Mouse (Mus musculus) limb, embryonic 12.5 days (tissue): ENCODE results near the gene Hoxd12. TPM values are rescaled to one million over a fixed set of nuclear protein-coding genes. Genes with fewer than 3 reads are reported as not detected.

Experiments used
- ATAC-seq: fragments of 200-750 bp; cut with Nextera tagmentation; 2 replicates; pipeline ENCODE4 v1.8.0; 2017; ENCODE audit warnings: low read depth, moderate TSS enrichment; ENCODE audit not compliant: insufficient number of reproducible peaks, insufficient read depth, low FRiP score, low TSS enrichment
- H3K27ac ChIP-seq: fragments of 300-500 bp; sonication (generic); 2 replicates; pipeline ENCODE4 v1.5.1; 2016; ENCODE audit warnings: mild to moderate bottlenecking, moderate library complexity
- H3K27me3 ChIP-seq: fragments of 300-500 bp; sonication (generic); 2 replicates; pipeline ENCODE4 v1.6.1; 2016; ENCODE audit warnings: mild to moderate bottlenecking, moderate library complexity
- H3K36me3 ChIP-seq: fragments of 300-500 bp; sonication (generic); 2 replicates; pipeline ENCODE4 v1.6.1; 2016; ENCODE audit warnings: mild to moderate bottlenecking, moderate library complexity
- H3K4me1 ChIP-seq: fragments of 300-500 bp; sonication (generic); replicated peaks from 2 replicates; pipeline ENCODE4 v1.6.1; 2016
- H3K4me2 ChIP-seq: fragments of 300-500 bp; sonication (generic); 2 replicates; pipeline ENCODE4 v1.6.1; 2016; ENCODE audit warnings: mild to moderate bottlenecking, moderate library complexity
- H3K4me3 ChIP-seq: fragments of 300-500 bp; sonication (generic); replicated peaks from 2 replicates; pipeline ENCODE4 v1.5.1; 2016; ENCODE audit warnings: mild to moderate bottlenecking
- H3K9ac ChIP-seq: fragments of 300-500 bp; sonication (generic); replicated peaks from 2 replicates; pipeline ENCODE4 v1.6.1; 2016; ENCODE audit warnings: mild to moderate bottlenecking, moderate library complexity
- H3K9me3 ChIP-seq: fragments of 300-500 bp; sonication (generic); 2 replicates; pipeline ENCODE4 v1.6.1; 2016; ENCODE audit warnings: mild to moderate bottlenecking, moderate library complexity
- WGBS: fragments of 180-500 bp; shearing (Covaris S2); methylation state at CpG from one replicate; pipeline ENCODE4 v1.1.7; 2016; 5-methylcytosine and 5-hydroxymethylcytosine counted together
- polyA plus RNA-seq: library from polyadenylated mRNA; unstranded; fragments of >200 nt; fragmentation: Nextera tagmentation; extraction: Ambion mirVana; gene quantifications from 2 replicates; pipeline ENCODE4 v1.2.1, GENCODE M21; 2016

Gene Hoxd12
- polyA plus RNA-seq, 1 experiment from 2014 or later: 130 TPM

DNA sequence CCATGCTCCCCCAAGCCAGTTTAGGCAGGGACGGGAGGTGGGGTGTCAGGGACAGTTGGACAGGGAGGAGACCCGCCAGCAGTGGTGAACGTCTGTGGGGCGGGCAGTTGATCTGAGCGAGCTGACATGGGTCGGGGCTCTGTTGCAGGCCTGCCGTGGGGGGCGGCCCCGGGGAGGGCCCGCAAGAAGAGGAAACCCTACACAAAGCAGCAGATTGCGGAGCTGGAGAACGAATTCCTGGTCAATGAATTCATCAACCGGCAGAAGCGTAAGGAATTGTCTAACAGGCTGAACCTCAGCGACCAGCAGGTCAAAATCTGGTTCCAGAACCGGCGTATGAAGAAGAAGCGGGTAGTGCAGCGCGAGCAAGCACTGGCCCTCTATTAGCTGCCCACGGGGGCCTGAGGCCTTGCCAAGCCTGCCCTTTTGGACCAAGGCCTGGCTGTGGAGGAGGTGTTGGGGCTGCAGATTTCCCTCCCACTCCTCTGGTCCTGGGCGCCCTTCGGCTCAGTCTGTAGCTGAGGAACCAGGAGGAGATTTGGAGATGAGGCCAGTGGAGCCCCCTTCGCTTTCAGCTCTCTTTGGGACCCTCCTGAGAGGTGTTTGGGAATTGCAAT, 961 bp downstream of the Hoxd12 start:
- peak overlapping the region; percentile 90 for H3K4me3 ChIP-seq
- peak overlapping the region; percentile 99 for H3K9ac ChIP-seq
- peak overlapping the region; percentile 74 for H3K4me2 ChIP-seq
- H3K27ac ChIP-seq: peak overlapping the region; percentile 99
- H3K27me3 ChIP-seq: peaks cover 62% of the 10 kb centered on the region
- H3K36me3 ChIP-seq: no peaks in the 10 kb centered on the region
- peaks cover 42% of the 10 kb centered on the region for H3K4me1 ChIP-seq
- H3K9me3 ChIP-seq: no peaks in the 10 kb centered on the region
- WGBS: 5% methylated on average over 24 of the region's 24 CpGs
- ATAC-seq: no peak

DNA sequence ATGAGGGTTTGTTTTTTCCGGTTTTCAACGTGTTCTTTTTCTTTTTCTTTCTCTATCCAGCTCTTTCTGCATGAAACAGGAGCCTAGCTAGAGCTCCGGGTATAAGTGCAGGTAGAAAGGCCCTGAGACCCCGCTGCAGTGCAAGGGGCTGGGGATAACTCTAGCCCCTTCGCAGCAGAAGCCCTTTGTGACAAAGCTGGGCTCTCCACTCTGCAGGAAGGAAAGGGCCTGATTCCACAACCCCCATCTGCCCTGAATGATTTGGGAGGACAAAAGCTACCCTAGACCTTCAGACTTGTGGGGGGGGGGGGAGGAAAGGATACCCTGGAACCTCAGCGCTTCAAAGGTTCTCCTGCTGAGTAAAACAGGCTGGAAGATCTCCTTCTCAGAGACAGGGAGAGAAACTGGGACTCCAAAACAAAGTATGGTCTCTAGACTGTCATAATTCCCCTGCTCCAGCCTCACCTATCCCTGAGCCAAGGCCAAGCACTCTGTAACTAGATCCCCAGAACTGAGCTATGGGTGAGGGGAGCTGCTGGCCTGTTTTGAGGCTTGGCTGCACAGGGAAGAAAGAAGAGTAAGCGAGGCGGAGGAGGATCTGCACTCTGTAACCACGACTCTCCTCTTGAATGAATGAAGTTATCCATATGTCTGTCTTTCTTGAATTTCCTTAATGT, 1.7 kb downstream of the Hoxd12 start:
- Histone ChIP-seq H3K27me3 (peaks cover 68% of the 10 kb centered on the region), H3K4me2 (peak overlapping the region; percentile 74), H3K27ac (peak overlapping the region; percentile 99), H3K9me3 (no peaks in the 10 kb centered on the region), H3K4me3 (peak overlapping the region; percentile 90), H3K9ac (peak overlapping the region; percentile 99), H3K4me1 (peaks cover 42% of the 10 kb centered on the region), H3K36me3 (no peaks in the 10 kb centered on the region)
- 8% methylated on average over 9 of the region's 9 CpGs for WGBS
- no peak for ATAC-seq

DNA sequence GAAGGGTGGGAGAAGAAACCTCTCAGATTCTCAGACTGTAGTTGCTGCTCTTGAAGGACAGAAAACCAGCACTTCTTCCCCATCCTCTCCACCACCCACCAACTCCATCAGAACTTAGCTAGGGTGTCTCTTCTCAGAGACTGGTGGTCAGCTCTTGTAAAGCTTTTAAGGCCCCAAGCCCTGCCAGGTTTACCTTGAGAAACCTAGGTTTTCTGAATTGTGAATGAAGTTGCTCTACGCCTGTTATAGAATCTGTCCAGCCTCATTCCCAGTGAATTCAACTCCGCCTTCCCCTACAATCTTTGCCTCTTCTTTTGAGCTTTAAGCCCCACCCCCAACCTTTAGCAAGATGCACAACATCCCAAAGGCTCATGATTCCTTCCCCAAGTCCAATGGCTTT, 2.3 kb downstream of the Hoxd12 start:
- Histone ChIP-seq H3K27ac (peak overlapping the region; percentile 99), H3K9ac (peak overlapping the region; percentile 99), H3K36me3 (no peaks in the 10 kb centered on the region), H3K9me3 (no peaks in the 10 kb centered on the region), H3K27me3 (peaks cover 72% of the 10 kb centered on the region), H3K4me1 (peaks cover 47% of the 10 kb centered on the region), H3K4me3 (peak overlapping the region; percentile 90), H3K4me2 (peak overlapping the region; percentile 74)
- 16% methylated on average over 2 of the region's 2 CpGs for WGBS
- ATAC-seq: no peak

DNA sequence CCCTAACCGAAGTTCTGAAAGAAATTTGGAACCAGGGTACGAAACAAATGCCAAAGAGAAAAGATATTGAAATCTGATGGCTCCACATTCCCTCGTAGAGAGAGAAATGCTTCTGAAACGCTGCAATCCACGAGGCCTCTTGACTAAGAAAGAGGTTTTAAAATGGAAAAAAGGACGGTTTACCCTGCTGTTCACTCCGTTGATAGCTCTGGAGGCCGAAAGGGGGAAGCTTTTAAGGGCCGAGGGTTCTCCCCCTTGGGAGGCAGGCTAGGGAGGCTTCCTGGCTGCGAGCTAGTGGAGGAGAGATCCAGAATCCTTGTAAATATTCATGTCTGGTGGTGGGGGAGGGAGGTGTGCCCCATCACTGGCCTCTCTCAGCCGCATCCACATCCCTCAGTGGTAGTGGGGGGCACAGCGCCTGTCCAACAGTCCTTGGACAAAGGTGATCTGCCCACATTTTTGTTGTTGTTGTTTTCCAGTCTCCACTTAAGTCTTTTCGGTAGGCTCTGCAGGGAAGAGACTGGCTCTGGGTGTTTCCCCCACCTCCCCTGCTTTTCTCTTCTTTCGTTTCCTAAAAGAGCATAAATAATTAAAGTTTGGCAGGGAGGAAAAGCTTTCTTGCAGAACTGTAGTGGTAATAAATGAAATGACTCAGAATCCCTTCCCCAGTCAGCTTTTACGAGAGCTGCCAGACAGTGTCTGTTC, 4.2 kb downstream of the Hoxd12 start, which contains the start of gene Hoxd11:
Hoxd11 (plus strand) TSS at position 667 of the 705 bp plus-strand sequence.
- peaks cover under 1% of the 10 kb centered on the region; the same call in 1 of the 2 replicates for H3K36me3 ChIP-seq
- WGBS: 2% methylated on average over 15 of the region's 15 CpGs
- H3K4me1 ChIP-seq: peaks cover 53% of the 10 kb centered on the region
- ATAC-seq: no peak
- peak within 1 kb of the TSS; percentile 90 for H3K4me3 ChIP-seq
- peak within 1 kb of the TSS; percentile 98 for H3K27ac ChIP-seq
- H3K9me3 ChIP-seq: no peaks in the 10 kb centered on the region
- peak within 1 kb of the TSS; percentile 99 for H3K9ac ChIP-seq
- H3K4me2 ChIP-seq: peak within 1 kb of the TSS; percentile 74
- peaks cover 72% of the 10 kb centered on the region for H3K27me3 ChIP-seq

DNA sequence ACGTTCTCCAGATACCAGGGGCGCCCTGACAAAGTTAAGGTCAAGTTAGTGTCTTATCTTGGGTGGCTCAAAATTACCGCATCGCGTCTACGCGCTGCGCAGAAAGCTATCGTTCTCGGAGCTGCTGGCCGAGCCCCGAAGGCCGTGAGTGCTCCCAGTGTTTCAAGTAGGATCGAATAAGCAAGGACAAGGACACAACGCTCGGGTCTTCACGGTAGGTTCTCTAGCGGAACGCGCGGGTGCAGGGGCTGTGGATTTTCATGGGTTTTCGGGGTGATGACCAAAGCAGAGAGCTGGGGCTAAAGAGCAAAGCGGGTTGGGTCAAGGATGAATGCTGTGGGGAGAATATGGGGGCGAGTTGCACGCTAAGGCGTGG, 4.8 kb downstream of the Hoxd12 start:
- ATAC-seq: no peak
- Histone ChIP-seq H3K9me3 (no peaks in the 10 kb centered on the region), H3K9ac (peak overlapping the region; percentile 99), H3K4me1 (peaks cover 48% of the 10 kb centered on the region), H3K4me2 (peak overlapping the region; percentile 74), H3K36me3 (peaks cover 3% of the 10 kb centered on the region; the same call in 1 of the 2 replicates), H3K27me3 (peaks cover 68% of the 10 kb centered on the region), H3K4me3 (peak overlapping the region; percentile 90), H3K27ac (peak overlapping the region; percentile 98)
- under 1% methylated on average over 26 of the region's 26 CpGs for WGBS

DNA sequence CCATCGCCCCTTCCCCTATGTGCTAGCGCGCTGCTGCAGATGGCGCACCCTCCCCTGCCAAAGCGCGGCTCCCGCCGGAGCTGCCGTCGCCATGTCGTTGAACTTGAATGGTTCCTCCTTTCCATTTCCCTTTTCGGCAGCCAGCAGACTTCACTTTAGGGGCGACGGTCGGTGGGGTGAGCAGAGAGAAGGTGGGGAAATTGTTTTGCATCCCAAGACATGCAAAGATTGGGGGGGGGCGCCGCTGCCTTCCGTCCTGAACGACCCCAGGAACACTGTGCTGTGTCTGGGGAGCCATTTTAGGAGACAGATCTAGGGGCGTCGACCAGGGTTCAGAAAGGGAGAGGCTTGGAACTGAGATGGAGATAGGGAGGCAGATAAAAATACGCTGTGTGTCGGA, 5.2 kb downstream of the Hoxd12 start:
- 1% methylated on average over 23 of the region's 23 CpGs for WGBS
- Histone ChIP-seq H3K4me2 (peak overlapping the region; percentile 74), H3K9ac (peak overlapping the region; percentile 99), H3K4me3 (peak overlapping the region; percentile 90), H3K9me3 (no peaks in the 10 kb centered on the region), H3K27ac (peak overlapping the region; percentile 98), H3K27me3 (peaks cover 64% of the 10 kb centered on the region), H3K36me3 (peaks cover 3% of the 10 kb centered on the region; the same call in 1 of the 2 replicates), H3K4me1 (peaks cover 48% of the 10 kb centered on the region)
- no peak for ATAC-seq

DNA sequence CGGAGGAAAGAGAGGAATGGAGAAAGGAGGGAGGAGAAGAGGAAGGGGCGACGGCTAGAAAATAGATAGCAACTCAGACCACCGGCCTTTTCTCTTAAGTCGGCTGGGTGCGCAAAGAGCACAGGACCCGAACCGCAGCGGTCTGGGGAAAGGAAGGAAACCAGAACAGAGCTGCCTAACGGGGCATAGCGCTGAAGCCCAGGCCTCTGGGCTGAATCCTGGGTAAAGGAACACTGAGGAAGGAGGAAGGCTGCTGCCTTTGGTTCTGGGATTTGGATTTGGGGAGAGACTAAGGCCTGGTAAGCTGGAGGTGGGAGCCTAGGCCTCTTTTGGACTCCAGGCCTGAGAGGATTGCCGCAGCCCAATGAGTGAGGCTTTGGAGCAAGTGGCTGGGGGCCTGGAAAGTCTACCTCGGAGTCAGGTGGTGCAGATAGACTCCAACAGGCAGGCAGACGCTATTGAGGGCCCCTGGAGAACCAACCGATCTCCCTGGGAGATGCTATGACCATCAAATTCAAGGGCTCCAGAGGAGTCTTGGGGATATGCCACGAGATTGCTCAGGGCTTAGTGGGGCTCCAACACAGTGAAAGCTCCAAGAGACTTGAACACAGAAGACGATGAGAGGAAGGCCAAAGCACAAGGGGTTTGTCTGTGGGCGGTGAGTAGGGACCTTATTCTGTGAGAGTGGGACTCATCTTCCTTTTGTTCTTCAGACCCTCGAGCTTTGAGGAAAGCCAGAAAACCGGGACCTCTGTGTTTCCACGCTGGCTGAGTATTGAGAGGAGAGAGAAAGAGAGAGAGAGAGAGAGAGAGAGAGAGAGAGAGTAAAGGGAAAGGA, 6.0 kb downstream of the Hoxd12 start:
- peaks cover 59% of the 10 kb centered on the region for H3K27me3 ChIP-seq
- H3K4me1 ChIP-seq: peaks cover 40% of the 10 kb centered on the region
- H3K4me2 ChIP-seq: peak overlapping the region; percentile 74
- H3K36me3 ChIP-seq: peaks cover 3% of the 10 kb centered on the region; the same call in 1 of the 2 replicates
- peak overlapping the region; percentile 99 for H3K9ac ChIP-seq
- H3K4me3 ChIP-seq: peak overlapping the region; percentile 90
- H3K9me3 ChIP-seq: no peaks in the 10 kb centered on the region
- no peak for ATAC-seq
- 2% methylated on average over 21 of the region's 21 CpGs for WGBS
- peak overlapping the region; percentile 98 for H3K27ac ChIP-seq

DNA sequence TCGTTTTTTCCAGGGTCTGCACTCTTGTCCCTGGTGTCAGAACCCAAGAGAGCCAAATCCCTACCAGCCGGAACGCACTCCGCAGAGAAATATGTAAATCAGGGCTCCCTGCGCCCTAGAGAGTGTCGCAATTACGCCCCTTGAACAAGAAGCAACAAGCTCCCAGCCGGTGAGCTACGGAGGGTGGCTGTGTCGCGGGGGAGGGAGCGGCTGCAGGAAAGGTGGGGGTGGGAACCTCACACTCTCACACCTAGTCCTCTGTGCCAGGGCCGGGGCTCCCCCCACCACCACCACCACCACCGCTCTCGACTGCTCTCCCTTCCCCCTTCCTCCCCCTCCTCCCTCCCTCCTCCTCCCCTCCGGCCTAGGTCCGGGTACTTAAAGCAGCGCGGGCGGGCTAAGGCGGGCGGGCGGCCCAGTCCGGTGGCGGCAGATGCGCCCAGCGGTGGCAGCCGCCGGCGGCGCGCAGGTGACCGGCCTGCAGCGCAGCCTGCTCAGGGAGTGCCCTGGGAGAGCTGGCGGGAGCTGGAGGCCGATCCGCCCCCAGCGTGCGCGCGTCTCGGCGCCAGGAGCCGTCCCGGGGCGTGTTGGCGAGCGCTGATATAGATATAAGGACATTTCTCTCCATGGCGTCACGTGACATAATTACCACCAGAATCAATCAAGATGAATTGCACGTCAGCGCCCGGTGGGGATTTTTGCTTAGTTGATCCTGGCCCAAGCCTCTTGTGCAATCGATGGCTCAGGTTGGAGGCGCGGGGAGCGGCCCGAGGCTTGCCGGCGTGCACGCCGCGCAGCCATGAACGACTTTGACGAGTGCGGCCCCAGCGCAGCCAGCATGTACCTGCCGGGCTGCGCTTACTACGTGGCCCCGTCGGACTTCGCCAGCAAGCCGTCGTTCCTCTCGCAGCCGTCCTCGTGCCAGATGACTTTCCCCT, 7.0 kb downstream of the Hoxd12 start:
- WGBS: under 1% methylated on average over 74 of the region's 78 CpGs
- Histone ChIP-seq H3K9me3 (no peaks in the 10 kb centered on the region), H3K4me3 (peak overlapping the region; percentile 90), H3K27me3 (peaks cover 48% of the 10 kb centered on the region), H3K4me1 (peaks cover 33% of the 10 kb centered on the region; the same call in 1 of the 2 replicates), H3K9ac (peak overlapping the region; percentile 99), H3K4me2 (peak overlapping the region; percentile 74), H3K27ac (peak overlapping the region; percentile 98), H3K36me3 (peaks cover 3% of the 10 kb centered on the region; the same call in 1 of the 2 replicates)
- peak; percentile 56 for ATAC-seq

DNA sequence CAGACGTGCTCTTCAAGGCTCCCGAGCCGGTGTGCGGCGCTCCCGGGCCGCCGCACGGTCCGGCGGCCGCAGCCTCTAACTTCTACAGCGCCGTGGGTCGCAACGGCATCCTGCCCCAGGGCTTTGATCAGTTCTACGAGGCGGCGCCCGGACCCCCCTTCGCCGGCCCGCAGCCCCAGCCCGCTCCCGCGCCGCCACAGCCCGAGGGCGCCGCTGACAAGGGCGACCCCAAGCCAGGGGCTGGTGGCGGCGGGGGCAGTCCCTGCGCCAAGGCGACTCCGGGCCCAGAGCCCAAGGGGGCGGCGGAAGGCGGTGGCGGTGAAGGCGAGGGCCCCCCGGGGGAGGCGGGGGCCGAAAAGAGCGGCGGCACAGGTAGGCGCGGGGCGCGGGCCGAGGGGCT, 8.0 kb downstream of the Hoxd12 start:
- Histone ChIP-seq H3K36me3 (peaks cover 10% of the 10 kb centered on the region; the same call in 1 of the 2 replicates), H3K4me1 (peaks cover 37% of the 10 kb centered on the region; the same call in 1 of the 2 replicates), H3K9ac (peak overlapping the region; percentile 99), H3K27ac (peak overlapping the region; percentile 98), H3K4me3 (peak overlapping the region; percentile 90), H3K4me2 (peak overlapping the region; percentile 74), H3K27me3 (peaks cover 49% of the 10 kb centered on the region), H3K9me3 (no peaks in the 10 kb centered on the region)
- 0 out of 2 replicates have a peak, but pooled peaks have one; percentile 4 for ATAC-seq
- under 1% methylated on average over 50 of the region's 51 CpGs for WGBS
